Mouse (Mus musculus) urinary bladder, postnatal 10 days (tissue): ENCODE data around the gene Echs1.
"Not testable (repeated sequence)": the region's sequence is repeated elsewhere in the genome, so short reads cannot be mapped to it uniquely, and the experiment has no call there.

ENCODE experiments used
- DNase-seq: peaks from one replicate; pipeline ENCODE4 v3.0.0; 2022; ENCODE audit warnings: low spot score

Gene Echs1

GRCm38 (mm10) chr7:140116329-140117054 is at the start of gene Echs1:
TSS of gene Echs1 (minus strand) at chr7:140116476.
- DNase-seq = peak; percentile 64

DNA sequence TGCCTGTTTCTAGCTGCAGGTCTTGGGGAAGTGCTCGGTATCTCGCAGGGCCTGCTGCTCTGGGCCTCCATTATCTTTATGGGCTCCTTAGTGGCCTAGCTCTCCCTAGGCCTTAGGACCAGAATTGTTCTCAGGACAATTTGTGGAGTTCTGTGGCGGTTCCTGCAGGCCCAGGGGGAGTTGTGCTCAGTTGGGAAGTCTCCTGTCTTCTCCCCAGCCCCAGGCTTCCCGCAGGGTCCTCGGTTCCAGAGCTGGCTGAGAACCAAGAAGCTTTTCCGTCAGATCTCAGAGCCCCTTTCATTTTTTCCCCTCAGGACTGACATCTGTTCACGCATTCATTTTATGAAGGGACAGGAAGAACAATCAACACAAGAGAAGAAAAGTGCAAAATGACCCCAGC is 48.4 kb upstream of the Echs1 start, which contains the start of gene Olfr522:
TSS of gene Olfr522 (minus strand) at position 101 of the 400 bp plus-strand sequence.
- DNase-seq = no peak

DNA sequence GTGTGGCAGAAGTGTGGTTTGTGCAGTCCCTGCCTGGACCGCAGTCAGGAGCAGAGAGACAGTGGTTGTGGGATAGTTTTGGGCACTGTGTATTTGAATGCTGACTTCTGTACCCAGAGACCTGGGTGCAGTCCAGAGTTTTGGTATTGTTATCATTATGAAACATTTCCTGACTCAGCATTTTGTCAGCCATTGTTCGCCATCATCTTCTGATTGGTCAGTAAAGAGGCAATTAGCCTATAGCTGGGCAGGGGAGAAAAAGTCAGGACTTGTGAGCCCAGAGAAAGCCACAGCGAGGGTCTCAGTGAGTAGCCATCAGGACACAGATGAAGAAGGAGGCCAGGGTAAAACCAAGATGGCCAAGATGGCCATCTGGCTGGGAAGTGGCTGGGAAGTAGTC is 44.1 kb upstream of the Echs1 start:
- DNase-seq = no peak

- no peak for DNase-seq
Measured at GRCm38 (mm10) chr7:140154218-140154927, 38.1 kb upstream of the Echs1 start, which contains the start of gene Sprn. TSS of gene Sprn (minus strand) at chr7:140154877.

DNA sequence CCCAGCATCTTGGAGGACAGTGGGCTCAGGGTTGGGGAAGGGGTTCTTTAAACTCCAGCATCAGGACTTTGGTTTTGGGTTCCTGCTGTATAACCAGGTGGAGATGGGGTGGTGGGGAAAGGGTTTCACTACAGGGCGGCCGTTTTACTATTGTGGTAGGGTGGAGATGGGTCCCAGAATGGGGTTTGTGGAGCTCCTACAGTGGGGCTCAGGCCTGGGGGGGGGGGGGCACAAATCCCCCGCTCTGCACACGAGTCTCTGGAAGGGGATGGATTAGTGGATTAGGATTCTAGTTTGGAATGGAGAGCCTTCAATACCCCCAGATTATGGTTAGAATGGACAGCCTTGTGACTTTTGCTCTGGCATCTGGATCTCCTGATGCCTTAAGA is 37.5 kb upstream of the Echs1 start:
- DNase-seq = no peak

GRCm38 (mm10) chr7:140153383-140153782 is 37.1 kb upstream of the Echs1 start:
- no peak for DNase-seq

- DNase-seq = no peak
Measured at GRCm38 (mm10) chr7:140144550-140144949, 28.3 kb upstream of the Echs1 start.

- DNase-seq = no peak
Measured at GRCm38 (mm10) chr7:140141350-140141749, 25.1 kb upstream of the Echs1 start.

- DNase-seq = no peak
Measured at GRCm38 (mm10) chr7:140138021-140138310, 21.7 kb upstream of the Echs1 start.

DNA sequence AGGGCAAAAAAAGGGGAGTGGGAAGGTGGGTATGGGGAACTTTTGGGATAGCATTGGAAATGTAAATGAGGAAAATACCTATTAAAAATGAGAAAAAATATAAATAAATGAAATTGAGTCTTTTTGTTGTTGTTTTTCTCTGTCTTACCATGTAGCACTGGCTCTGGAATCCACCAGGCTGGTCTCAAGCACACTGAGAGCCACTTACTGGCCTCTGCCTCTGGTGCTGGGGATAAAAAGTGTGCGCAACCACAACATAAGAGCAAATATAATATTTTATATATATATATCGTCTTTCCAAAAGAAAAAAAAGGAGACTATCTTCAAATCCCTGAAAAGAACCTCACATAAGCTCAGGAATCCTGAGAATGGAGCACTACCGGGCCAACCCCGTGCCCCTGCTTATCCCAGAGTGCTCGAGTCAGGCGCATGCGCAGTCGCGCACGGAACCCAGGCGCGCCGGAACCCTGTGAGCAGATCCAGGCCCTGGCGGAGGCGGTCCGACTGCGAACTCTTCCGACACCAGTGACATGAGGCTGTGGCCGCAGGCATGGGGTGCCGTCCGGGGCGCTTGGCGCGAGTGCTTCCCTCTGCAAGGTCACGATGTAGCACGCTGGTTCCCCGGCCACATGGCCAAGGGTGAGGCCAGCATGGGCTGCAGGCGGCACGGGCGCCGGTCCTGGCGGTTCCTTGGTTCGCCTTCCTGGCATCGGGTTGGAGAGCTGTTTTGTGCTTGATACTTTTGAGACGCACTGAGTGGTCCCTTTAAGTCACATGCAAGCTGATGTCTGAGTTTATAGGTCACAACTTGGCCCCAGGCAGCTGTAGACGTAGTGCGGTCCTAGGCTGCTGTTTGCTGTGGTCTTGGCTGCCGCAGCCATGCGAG is 21.1 kb upstream of the Echs1 start, which contains the start of gene Mtg1:
TSS of gene Mtg1 (plus strand) at position 430 of the 886 bp plus-strand sequence.
- peak; percentile 81 for DNase-seq

DNA sequence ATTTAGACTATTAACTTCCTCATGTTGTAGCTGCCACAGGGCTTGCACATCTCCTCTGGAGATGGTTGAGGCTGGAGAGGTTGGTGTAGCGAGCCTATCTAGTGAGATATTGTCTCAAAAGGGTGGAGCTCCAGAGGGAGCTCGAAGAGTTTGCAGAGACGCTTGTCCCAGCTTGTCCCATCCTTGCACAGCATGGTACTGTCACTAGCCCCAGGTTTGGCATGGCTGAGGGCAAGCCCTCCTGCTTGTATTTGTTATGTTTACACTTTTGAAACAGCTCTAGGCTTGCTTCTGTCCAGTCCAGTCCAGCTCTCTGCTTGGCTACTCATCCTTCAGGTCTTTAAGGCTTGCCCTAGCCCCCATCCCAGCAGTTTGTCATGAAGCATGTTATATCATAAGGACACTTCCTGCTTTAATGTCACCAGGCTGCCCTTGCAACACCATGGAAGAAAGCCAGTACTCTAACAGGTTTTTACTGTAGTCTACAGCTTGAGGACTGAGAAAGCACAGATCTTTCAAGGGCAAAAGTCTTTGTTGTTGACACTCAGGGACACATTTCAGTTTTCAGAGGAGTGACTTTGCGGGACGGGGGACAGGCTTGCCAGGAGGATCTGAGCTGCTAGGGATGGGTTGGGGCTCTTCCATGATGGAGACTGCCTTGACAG is 19.0 kb upstream of the Echs1 start:
- DNase-seq = no peak

- not testable (repeated sequence) for DNase-seq
Measured at GRCm38 (mm10) chr7:140134033-140134432, 17.8 kb upstream of the Echs1 start.

DNA sequence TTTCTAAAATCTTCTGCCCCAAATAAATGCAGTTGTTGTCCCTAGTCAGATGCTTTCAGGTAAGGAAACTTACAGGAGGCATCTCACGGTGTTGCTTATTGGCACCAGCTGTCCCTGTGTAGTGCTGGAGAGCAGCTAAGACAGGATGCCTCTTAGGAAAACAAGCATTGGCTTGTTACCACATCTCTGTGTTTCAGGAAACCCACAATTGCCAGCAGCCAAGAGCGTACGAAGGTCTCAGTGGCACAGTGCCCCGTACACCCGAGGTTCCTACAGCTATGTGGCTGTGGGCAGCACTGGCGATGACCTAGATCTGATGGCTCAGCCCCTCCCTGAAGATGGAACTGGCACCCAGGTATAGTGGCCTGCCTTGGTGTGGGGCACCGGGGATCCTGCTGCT is 15.9 kb upstream of the Echs1 start:
- not testable (repeated sequence) for DNase-seq

DNA sequence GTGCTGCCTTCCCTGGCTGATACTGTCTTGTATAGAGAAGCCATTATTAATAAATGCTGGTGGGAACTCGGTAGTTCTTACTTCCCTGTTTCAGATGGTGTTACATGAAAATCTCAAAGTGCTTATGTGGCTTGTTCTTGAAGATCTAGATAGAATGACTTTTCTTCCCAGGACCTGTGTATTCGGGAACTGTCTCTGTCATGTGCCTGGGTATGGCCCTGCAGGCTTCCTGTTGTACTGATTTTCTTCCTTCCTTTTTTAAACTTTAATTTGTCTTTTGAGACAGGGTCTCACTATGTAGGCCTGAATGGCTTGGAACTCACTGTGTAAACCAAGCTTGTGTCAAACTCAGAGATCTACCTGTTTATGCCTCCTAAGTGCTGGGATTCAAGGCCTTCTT is 11.6 kb upstream of the Echs1 start:
- DNase-seq = no peak

DNA sequence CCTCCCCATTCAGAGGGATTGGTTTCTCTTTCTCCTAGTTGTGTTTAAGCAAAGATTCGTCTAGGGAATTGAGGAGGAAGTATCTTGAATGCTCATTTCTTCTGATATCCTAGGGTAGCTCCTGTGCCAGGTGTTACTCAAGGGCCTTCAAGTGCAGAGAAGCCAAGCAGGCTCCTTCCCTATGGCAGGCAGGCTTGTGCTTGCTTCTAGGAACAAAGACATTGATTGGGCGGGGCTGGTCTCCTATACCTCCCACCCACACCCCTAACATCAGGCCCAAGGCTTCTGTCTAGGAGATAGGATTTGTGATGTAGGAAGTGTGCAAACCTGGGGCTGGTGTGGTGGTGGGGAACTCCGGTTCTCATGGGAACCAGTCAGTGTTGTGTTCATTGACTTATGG is 10.7 kb upstream of the Echs1 start:
- no peak for DNase-seq

DNA sequence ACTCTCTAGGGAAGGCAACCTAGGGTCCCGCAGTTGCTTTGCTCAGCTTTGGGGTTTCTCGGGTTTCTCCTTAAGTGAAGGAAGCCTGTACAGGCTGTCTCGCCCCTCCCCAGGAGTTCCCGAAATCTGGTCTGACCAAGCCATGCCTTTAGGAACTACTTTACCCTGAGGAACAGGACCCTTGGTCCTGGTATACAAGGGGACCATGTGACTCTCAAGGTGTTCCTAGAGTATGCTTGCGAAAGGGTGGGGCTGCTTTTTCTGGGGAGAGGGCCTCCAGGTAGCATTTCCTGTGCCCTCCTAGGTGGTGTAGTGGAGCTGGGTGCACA is 9.7 kb upstream of the Echs1 start:
- no peak for DNase-seq

DNA sequence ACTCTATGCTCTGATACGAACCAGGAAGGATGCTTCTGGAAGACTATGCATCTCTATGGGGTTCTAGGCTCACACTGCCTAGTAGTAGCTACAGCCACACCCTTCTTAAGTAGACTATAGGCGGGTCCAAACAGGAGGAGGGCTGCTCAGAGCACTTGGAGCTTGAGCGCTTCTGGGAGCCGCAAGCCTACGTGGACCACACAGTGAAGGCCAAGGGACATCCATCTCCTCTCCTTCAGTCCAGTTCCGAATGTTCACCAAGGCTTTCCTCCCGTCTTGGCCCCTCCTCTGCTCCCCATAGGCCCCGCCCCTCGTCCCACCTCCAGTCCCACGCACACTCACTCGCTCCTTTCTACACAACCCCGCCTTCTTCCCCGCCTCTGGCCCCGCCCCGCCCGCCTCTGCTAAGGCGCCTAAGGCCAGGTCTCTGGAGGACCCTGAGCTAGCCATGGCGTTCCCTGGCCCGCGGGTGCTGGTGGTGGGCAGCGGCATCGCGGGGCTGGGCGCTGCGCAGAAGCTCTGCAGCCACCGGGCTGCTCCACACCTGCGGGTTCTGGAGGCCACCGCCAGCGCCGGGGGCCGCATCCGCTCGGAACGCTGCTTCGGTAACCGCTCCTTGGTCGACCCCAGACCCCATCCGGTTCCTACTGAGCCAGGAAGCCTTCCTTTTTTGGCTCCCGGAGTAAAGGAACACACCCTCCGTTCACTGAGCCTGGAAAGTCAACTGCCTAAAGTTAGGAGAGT is 9.2 kb upstream of the Echs1 start:
- peak; percentile 77 for DNase-seq

DNA sequence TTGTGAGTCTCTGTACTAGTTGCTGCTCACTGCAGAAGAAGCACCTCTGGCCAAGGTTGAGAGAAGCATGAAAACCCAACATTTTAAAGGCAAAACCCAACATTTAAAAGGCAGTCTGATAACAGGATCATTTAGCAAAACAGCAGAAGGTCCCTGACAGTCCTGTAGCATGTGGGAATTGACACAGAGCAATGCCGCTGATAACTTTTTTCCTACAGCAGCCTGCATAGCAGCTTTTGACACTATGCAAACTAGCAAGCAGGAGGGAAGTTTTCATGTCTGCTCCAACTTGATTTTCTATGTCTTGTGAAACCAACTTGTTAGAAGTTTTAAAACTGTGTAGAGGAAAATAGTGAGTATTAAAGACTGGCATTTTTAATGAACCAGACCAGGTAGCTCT is 8.1 kb upstream of the Echs1 start:
- no peak for DNase-seq

GRCm38 (mm10) chr7:140122765-140123164 is 6.5 kb upstream of the Echs1 start:
- DNase-seq = no peak

DNA sequence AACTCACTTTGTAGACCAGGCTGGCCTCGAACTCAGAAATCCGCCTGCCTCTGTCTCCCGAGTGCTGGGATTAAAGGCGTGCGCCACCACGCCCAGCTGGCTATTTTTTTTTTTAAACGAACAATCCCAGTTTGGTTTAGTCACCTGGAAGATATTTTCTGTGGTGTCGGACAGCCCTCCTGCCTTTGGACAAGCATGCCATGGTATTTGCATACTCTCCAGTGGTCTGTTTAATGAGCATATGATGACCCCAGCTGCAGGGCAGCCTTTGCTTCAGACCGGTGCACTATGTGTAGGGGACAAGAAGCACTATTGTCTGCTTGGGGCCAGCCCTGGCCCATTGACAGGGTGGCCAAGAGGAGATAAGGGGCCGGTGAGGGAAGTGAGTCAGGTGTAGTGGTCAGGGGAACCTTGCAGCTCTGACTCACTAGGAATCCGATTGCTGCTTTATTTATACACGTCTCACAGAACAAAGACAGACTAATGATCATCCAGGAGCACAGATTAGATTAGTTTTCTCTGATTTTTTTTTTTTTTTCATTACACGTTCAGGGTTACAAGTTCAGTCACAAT is 5.1 kb upstream of the Echs1 start:
- DNase-seq = no peak

- no peak for DNase-seq
Measured at GRCm38 (mm10) chr7:140120484-140120883, 4.2 kb upstream of the Echs1 start.
